Comparison of ENCODE assay signal across 8 mouse cellular contexts in the genomic region with DNA sequence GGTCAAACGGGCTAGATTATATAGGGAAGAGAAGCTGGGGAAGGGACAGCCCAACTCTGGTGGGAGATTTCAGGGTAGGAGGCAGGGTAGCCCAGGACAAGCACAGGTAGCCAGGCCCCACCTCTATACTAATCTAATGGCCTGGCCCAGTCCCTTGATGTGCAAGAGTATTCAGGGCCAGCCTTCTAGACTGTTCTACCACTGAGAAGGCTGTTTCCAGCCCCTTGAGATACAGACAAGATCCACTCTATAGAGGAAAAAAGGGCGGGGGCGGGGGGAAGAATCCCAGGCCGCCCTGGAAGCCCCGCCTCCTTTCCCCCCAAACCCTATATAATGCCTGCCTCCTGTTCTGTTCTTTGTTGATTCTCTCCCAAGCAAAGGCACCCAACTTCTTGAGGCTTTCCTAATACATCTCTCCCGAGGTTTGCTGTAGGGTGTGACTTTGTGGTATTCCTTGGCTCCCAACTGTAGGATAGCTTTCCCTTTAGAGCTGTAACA. TPM values are rescaled to one million over a fixed set of nuclear protein-coding genes. Genes with fewer than 3 reads are reported as not detected.
DNase-seq lines count a peak whose midpoint lies in the region; ATAC-seq and TF ChIP-seq lines count a peak whose summit lies in the region.

No protein-coding gene starts in this region.

- 0 out of 2 replicates have a peak overlapping the region, but pooled peaks have one; percentile 26 for H3K9ac ChIP-seq in hindbrain, embryonic 14.5 days
- H3K9ac ChIP-seq in midbrain, embryonic 14.5 days (replicated peaks; ENCODE audit: low read length): no peak overlapping the region

- no peak for ATAC-seq in hindbrain, embryonic 14.5 days (ENCODE audit: low FRiP score)
- ATAC-seq in midbrain, embryonic 14.5 days (ENCODE audit: low FRiP score, low TSS enrichment): no peak

- TF ChIP-seq POLR2A in kidney, adult 2 months (IDR thresholded peaks at IDR 0.05; ENCODE audit: low read depth, low read length): no peak
- TF ChIP-seq POLR2A in bone marrow macrophage, adult 2 months (IDR thresholded peaks at IDR 0.05; ENCODE audit: borderline replicate concordance, low read depth, low read length): no peak

- H3K4me2 ChIP-seq in hindbrain, embryonic 14.5 days (replicated peaks): peak overlapping the region; percentile 88
- H3K4me2 ChIP-seq in midbrain, embryonic 14.5 days (ENCODE audit: low read length): peak overlapping the region; percentile 71

- 79% methylated on average over 6 of the region's 6 CpGs for WGBS in kidney, adult 2 months
- 75% methylated on average over 6 of the region's 6 CpGs for WGBS in hindbrain, embryonic 14.5 days
- WGBS in midbrain, embryonic 14.5 days: 76% methylated on average over 6 of the region's 6 CpGs

- no peak for TF ChIP-seq CTCF in kidney, adult 2 months (conservative IDR thresholded peaks at IDR 0.05; ENCODE audit: insufficient read depth, insufficient read length, low read depth, low read length)
- TF ChIP-seq CTCF in bone marrow macrophage, adult 2 months (IDR thresholded peaks at IDR 0.05; ENCODE audit: low read depth, low read length): no peak

- no peaks in the 10 kb centered on the region for H3K9me3 ChIP-seq in hindbrain, embryonic 14.5 days (ENCODE audit: control insufficient read depth, low read length)
- no peaks in the 10 kb centered on the region for H3K9me3 ChIP-seq in midbrain, embryonic 14.5 days (ENCODE audit: control insufficient read depth, low read length)

- peak overlapping the region; percentile 88 for H3K4me3 ChIP-seq in kidney, adult 2 months (ENCODE audit: insufficient read depth, low read depth, low read length)
- peak overlapping the region; percentile 81 for H3K4me3 ChIP-seq in bone marrow macrophage, adult 2 months (ENCODE audit: insufficient read depth, low read length)
- peak overlapping the region; percentile 63 for H3K4me3 ChIP-seq in hindbrain, embryonic 14.5 days (replicated peaks; ENCODE audit: low read length)
- peak overlapping the region; percentile 67 for H3K4me3 ChIP-seq in midbrain, embryonic 14.5 days (replicated peaks; ENCODE audit: low read depth, low read length)

- no peaks in the 10 kb centered on the region for H3K27me3 ChIP-seq in kidney, adult 2 months (replicated peaks; ENCODE audit: control insufficient read depth, insufficient read depth, low read length)
- no peaks in the 10 kb centered on the region for H3K27me3 ChIP-seq in hindbrain, embryonic 14.5 days (ENCODE audit: control insufficient read depth, insufficient read depth, low read length)
- H3K27me3 ChIP-seq in midbrain, embryonic 14.5 days (ENCODE audit: control insufficient read depth, insufficient read depth, low read length): no peaks in the 10 kb centered on the region

- DNase-seq in kidney, adult 2 months: no peak
- DNase-seq in kidney, postnatal 14 days: no peak
- DNase-seq in hindbrain, embryonic 14.5 days (ENCODE audit: low spot score): no peak
- no peak for DNase-seq in midbrain, embryonic 14.5 days
- DNase-seq in retina, postnatal 1 day: no peak
- no peak for DNase-seq in layer of hippocampus, adult 8-10 months (ENCODE audit: low spot score in 2 of 2)
- DNase-seq in gastrocnemius, postnatal 25 days: no peak

- no peaks in the 10 kb centered on the region for H3K36me3 ChIP-seq in kidney, adult 2 months (ENCODE audit: control insufficient read depth, insufficient read depth, low read length)
- no peaks in the 10 kb centered on the region for H3K36me3 ChIP-seq in hindbrain, embryonic 14.5 days (replicated peaks; ENCODE audit: control insufficient read depth, insufficient read depth)
- H3K36me3 ChIP-seq in midbrain, embryonic 14.5 days (ENCODE audit: control insufficient read depth, insufficient read depth, low read length): no peaks in the 10 kb centered on the region; the same call in 1 of the 2 replicates

- H3K4me1 ChIP-seq in kidney, adult 2 months (ENCODE audit: control insufficient read depth, insufficient read depth, low read length): peaks cover 4% of the 10 kb centered on the region; the same call in 1 of the 2 replicates
- H3K4me1 ChIP-seq in bone marrow macrophage, adult 2 months (ENCODE audit: control insufficient read depth, insufficient read depth, low read length): peaks cover 12% of the 10 kb centered on the region
- peaks cover 29% of the 10 kb centered on the region for H3K4me1 ChIP-seq in hindbrain, embryonic 14.5 days (replicated peaks; ENCODE audit: control insufficient read depth, insufficient read depth, low read length)
- H3K4me1 ChIP-seq in midbrain, embryonic 14.5 days (ENCODE audit: control insufficient read depth, insufficient read depth, low read length): peaks cover 17% of the 10 kb centered on the region

- no peak overlapping the region for H3K27ac ChIP-seq in kidney, adult 2 months (ENCODE audit: insufficient read depth, low read depth, low read length)
- no peak overlapping the region for H3K27ac ChIP-seq in bone marrow macrophage, adult 2 months (ENCODE audit: insufficient read depth, low read depth, low read length)
- 0 out of 2 replicates have a peak overlapping the region, but pooled peaks have one; percentile 98 for H3K27ac ChIP-seq in hindbrain, embryonic 14.5 days
- peak overlapping the region; percentile 99; the same call in 1 of the 2 replicates for H3K27ac ChIP-seq in midbrain, embryonic 14.5 days (replicated peaks; ENCODE audit: low read depth, low read length)

RNA-seq across cellular contexts. Expression of gene Zfp260, which starts 0.6 kb away (rescaled TPM):
- 13.2 and 18.1 TPM in 2 replicates for polyA plus RNA-seq in kidney, adult 2 months (2012; rRNA removed)
- polyA plus RNA-seq in bone marrow macrophage, adult 2 months (2012; ENCODE audit: insufficient read depth, insufficient read length, missing spikeins): 40.2 and 49.9 TPM in 2 replicates
- polyA plus RNA-seq in hindbrain, embryonic 14.5 days (2014; fragmentation: Nextera tagmentation; extraction: Ambion mirVana): 88.6 and 97.8 TPM in 2 replicates
- 86.6 and 101 TPM in 2 replicates for polyA plus RNA-seq in midbrain, embryonic 14.5 days (2014; fragmentation: Nextera tagmentation; extraction: Ambion mirVana)
- 10 to 100 TPM; 79.6 to 96.9 (median 89.4) TPM for total RNA-seq in layer of hippocampus, adult 8-10 months (2022)
- 10 to 100 TPM; 24.1 to 24.4 TPM for total RNA-seq in gastrocnemius, postnatal 25 days (2021)

RNA-seq across cellular contexts. Expression of gene Zfp566, which starts 3.6 kb away (rescaled TPM):
- polyA plus RNA-seq in kidney, adult 2 months (2012; rRNA removed): 1.4 and 2.1 TPM in 2 replicates
- polyA plus RNA-seq in bone marrow macrophage, adult 2 months (2012; ENCODE audit: insufficient read depth, insufficient read length, missing spikeins): 1.6 and 2.8 TPM in 2 replicates
- 14.3 and 15.0 TPM in 2 replicates for polyA plus RNA-seq in hindbrain, embryonic 14.5 days (2014; fragmentation: Nextera tagmentation; extraction: Ambion mirVana)
- 17.5 and 21.1 TPM in 2 replicates for polyA plus RNA-seq in midbrain, embryonic 14.5 days (2014; fragmentation: Nextera tagmentation; extraction: Ambion mirVana)
- 10 to 100 TPM in 1 of 4 experiments, 1 to 10 TPM in 3; 5.2 to 10.9 (median 8.0) TPM for total RNA-seq in layer of hippocampus, adult 8-10 months (2022)
- total RNA-seq in gastrocnemius, postnatal 25 days (2021): 1 to 10 TPM; 1.6 to 2.3 TPM

RNA-seq across cellular contexts. Expression of gene Gm26920, which starts 3.8 kb away (rescaled TPM):
- polyA plus RNA-seq in kidney, adult 2 months (2012; rRNA removed): 0.07 TPM in 1 of 2 replicates, not detected in the other
- polyA plus RNA-seq in bone marrow macrophage, adult 2 months (2012; ENCODE audit: insufficient read depth, insufficient read length, missing spikeins): not detected in 2 replicates
- 0.96 and 2.2 TPM in 2 replicates for polyA plus RNA-seq in hindbrain, embryonic 14.5 days (2014; fragmentation: Nextera tagmentation; extraction: Ambion mirVana)
- 1.7 and 1.8 TPM in 2 replicates for polyA plus RNA-seq in midbrain, embryonic 14.5 days (2014; fragmentation: Nextera tagmentation; extraction: Ambion mirVana)
- not detected for total RNA-seq in layer of hippocampus, adult 8-10 months (2022)
- not detected for total RNA-seq in gastrocnemius, postnatal 25 days (2021)

RNA-seq across cellular contexts. Expression of gene Zfp82, which starts 21.3 kb away (rescaled TPM):
- 0.29 and 0.42 TPM in 2 replicates for polyA plus RNA-seq in kidney, adult 2 months (2012; rRNA removed)
- 3.9 and 4.6 TPM in 2 replicates for polyA plus RNA-seq in bone marrow macrophage, adult 2 months (2012; ENCODE audit: insufficient read depth, insufficient read length, missing spikeins)
- polyA plus RNA-seq in hindbrain, embryonic 14.5 days (2014; fragmentation: Nextera tagmentation; extraction: Ambion mirVana): 10.3 and 12.2 TPM in 2 replicates
- 11.3 and 11.6 TPM in 2 replicates for polyA plus RNA-seq in midbrain, embryonic 14.5 days (2014; fragmentation: Nextera tagmentation; extraction: Ambion mirVana)
- 1 to 10 TPM; 4.3 to 7.1 (median 5.1) TPM for total RNA-seq in layer of hippocampus, adult 8-10 months (2022)
- 1 to 10 TPM; 1.5 to 1.7 TPM for total RNA-seq in gastrocnemius, postnatal 25 days (2021)

RNA-seq across cellular contexts. Expression of gene Zfp382, which starts 27.8 kb away (rescaled TPM):
- 0.64 and 1.4 TPM in 2 replicates for polyA plus RNA-seq in kidney, adult 2 months (2012; rRNA removed)
- polyA plus RNA-seq in bone marrow macrophage, adult 2 months (2012; ENCODE audit: insufficient read depth, insufficient read length, missing spikeins): 7.7 and 8.9 TPM in 2 replicates
- 14.6 and 15.5 TPM in 2 replicates for polyA plus RNA-seq in hindbrain, embryonic 14.5 days (2014; fragmentation: Nextera tagmentation; extraction: Ambion mirVana)
- 10.7 and 11.7 TPM in 2 replicates for polyA plus RNA-seq in midbrain, embryonic 14.5 days (2014; fragmentation: Nextera tagmentation; extraction: Ambion mirVana)
- total RNA-seq in layer of hippocampus, adult 8-10 months (2022): 10 to 100 TPM; 28.6 to 34.1 (median 31.2) TPM
- total RNA-seq in gastrocnemius, postnatal 25 days (2021): 1 to 10 TPM; 1.0 to 1.1 TPM

Comparison
In these comparisons a context has a peak if more than half of its experiments do, and no peak if none do; other contexts are left out.
1. H3K27ac ChIP-seq: peak in hindbrain, embryonic 14.5 days (single experiment) and midbrain, embryonic 14.5 days (single experiment); none in kidney, adult 2 months (single experiment) and bone marrow macrophage, adult 2 months (single experiment).
2. Peak in every context shown above with its lines, with median percentiles within 50 percentile points of each other: H3K4me3 ChIP-seq.